Mouse (Mus musculus): ENCODE measurements around the gene Kif6.

Gene Kif6

GRCm38 (mm10) chr17:49736364-49736763, 121.4 kb downstream of the Kif6 start:
- DNase-seq (ENCODE audit: low spot score in 2 of 2): no peak

DNA sequence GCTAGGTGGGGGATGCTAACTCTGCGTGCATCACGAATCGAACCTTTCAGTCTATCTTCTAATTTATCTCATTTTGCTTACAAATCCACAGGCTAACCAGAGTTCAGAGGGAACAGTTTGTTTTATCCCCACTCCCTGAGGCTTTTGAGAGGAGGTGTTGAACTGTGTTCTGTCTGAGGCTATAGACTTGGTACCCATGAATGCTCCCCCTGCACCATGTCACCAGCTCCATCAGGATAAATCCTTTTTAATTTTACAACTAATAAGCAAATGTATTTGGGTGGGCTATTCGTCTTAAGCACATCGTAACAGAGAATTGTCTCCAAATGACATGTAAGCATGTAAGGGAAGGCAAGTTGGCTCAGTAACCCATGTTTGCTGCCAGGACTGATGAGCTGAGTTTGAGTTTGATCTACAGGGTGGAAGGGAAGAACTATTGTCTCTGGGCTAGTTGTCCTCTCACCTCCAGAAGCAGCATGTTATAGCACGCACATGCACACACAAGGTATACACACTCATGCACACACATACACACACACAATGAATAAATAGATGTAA, 122.4 kb downstream of the Kif6 start:
- no peak for DNase-seq (ENCODE audit: low spot score in 2 of 2)

DNA sequence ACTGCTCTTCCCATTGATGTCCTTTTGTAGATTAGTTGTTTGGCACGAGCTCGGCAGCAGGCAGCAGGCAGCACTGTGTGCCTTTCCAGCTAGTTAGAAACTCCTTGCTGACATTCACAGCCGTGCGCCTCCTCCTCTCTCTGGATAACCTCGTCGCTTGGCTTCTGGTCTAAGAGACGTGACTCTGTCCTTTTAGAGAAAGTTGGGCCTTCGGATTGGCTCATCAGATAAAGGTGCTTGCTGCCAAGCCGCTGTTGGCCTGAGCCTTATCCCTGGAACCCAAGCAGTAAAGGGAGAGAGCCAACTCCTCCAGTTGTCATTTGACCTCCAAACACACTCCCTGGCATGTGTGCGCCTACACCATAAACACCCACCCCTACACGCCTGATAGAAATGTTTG, 123.4 kb downstream of the Kif6 start:
- no peak for DNase-seq (ENCODE audit: low spot score in 2 of 2)

DNA sequence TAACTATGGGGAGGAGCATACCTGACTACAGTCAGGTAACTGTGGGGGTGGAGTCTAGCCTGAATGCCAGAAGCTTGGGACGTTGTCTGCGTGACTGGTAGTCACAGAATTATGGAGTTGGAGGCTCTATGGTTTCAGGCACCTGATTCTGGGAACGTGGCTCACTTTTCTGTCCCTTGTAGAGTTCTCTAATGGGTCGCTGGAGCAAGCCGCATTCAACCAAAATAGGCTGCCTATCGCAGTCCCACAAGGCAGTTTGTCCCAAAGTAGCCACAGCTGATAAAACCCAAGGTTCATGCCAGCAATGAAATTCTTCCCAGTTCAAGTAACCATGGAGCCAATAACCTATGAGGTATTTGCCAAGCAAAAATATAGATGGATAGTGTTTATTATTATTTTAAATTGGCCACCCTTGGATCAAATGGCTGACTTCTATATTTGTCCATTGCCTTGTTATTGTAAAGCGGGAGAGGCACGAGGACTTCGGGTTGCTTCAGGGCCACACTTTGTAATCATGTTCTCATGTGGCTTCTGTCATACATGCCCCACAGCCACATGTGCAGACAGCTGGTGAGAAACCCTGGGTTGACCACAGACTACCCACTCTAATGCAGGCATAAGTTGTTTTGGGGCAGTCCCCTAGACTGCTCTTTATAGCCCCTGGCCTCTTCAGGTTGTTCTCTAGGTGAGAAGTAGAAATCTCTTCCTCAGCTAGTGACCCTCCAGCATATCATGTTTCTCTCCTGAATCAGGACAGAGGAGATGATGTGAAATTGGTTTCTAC, 125.2 kb downstream of the Kif6 start:
- no peak for DNase-seq (ENCODE audit: low spot score in 2 of 2)

DNA sequence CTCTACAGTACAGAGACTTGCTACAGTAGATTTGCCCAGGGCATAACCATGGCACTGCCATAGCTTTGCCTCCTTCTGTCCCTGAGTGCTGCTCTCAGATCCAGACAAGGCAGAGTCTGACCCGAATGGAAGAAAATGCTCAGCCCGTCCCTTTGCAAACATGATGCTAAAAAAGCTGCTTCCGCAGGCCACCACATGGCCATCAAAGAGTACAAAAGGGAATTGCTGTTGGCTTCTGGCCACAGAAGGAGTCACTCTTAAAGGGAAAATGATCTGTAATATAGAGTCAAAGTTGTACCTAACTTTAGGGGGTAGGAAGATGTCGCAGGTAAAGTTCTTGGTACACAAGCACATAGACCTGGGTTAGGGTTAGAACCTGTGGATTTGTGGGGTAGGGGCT, 126.2 kb downstream of the Kif6 start:
- DNase-seq (ENCODE audit: low spot score in 2 of 2): no peak

GRCm38 (mm10) chr17:49741927-49742326, 127.0 kb downstream of the Kif6 start:
- no peak for DNase-seq (ENCODE audit: low spot score in 2 of 2)

DNA sequence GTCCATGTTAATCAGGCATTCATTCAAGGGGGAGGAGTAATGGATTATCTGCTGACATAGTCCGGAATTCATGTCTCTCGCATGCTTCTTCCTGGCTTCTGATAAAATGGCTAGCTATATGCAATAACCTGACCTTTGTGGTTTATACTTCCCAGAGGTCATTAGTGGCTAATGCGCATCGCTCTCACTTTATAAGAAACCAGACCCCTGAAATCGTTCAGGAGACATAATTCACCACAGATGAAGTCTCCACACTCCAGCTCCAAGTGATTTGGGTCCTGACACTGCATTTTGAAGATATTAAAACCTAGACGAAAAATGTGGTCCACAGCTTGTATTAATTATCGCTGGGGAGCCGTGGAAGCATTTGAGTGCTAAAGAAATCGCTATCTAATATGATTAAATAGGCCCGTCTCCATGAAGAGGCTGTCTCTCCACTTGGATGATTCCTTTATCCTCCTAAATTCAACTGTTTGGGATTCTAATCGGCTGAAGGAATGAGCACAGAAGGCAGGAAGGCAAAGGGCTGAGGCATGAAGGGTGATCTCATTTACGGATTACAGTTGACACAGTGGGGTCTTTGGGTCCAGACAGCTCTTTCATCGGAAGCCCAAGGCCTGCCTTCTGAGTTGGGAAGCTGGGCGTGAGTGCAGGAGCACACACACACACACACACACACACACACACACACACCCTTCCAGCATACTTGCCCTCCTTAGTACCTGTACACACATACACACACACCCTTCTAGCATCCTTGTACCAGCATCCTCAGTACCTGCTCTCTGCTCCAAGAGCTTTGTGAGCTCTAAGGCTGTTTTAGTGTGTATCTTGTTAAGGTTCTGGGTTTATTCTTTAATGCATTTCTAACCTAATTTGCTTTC, 128.9 kb downstream of the Kif6 start:
- no peak for DNase-seq (ENCODE audit: low spot score in 2 of 2)

DNA sequence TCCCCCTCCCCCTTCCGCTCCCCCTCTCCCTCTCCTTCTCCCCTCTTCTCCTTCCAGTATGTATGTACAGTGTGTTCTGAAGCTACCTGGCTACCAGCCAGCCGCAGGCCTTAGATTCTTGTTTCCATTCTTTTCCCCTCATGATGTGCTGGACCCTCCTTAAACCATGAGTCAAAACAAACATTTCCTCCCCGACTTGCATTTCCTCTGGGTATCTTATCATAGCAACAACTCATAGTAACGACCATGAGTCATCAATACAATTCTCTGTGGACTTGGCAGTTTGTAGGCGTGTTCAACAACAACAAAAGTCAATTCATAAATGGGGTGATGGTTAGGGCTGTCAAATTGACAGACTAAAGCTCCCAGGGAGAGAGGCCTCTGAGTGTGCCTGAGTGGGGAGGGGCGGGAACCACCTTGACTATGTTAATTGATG, 136.0 kb downstream of the Kif6 start:
- DNase-seq (ENCODE audit: low spot score in 2 of 2): no peak

GRCm38 (mm10) chr17:49753874-49754273, 138.9 kb downstream of the Kif6 start:
- no peak for DNase-seq (ENCODE audit: low spot score in 2 of 2)

GRCm38 (mm10) chr17:49756862-49757261, 141.9 kb downstream of the Kif6 start:
- DNase-seq (ENCODE audit: low spot score in 2 of 2): no peak

DNA sequence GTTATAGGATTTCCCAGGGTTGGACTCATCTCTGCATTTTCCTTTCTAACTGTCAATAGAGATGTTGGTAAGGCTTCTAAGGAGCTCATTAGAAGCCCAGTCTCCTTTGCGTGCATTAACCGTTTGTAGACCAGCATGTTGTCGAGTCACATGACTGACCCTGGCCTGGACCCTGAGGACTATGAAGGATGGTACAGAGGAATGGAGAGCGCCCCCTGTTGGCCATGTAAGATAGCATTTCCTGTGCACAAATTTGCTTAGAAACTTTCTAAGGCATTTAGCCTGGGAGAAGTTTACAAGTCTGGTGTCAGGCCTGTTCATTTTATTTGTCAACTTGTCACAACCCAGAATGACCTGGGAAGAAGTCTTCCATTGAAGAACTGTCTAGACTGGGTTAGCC, 144.1 kb downstream of the Kif6 start:
- no peak for DNase-seq (ENCODE audit: low spot score in 2 of 2)

DNA sequence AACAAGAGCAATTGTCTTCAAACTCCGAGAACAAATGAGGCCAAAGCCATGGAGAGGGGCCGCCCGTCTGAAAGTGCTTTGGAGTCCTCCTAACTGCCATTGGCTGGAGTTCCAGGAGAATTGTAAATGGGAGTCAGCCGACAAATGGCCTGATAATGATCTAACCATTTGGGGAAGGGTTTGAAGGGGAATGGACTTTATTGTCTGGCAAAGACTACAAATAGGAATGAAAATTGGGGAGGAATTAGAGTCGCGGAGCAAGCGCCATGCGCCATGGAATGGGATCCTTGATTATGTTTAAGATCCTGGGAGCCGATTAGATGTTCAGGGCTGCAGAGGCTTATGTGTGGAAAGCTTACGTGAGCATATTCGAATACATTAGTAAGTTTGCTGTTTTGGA, 146.3 kb downstream of the Kif6 start:
- no peak for DNase-seq (ENCODE audit: low spot score in 2 of 2)

DNA sequence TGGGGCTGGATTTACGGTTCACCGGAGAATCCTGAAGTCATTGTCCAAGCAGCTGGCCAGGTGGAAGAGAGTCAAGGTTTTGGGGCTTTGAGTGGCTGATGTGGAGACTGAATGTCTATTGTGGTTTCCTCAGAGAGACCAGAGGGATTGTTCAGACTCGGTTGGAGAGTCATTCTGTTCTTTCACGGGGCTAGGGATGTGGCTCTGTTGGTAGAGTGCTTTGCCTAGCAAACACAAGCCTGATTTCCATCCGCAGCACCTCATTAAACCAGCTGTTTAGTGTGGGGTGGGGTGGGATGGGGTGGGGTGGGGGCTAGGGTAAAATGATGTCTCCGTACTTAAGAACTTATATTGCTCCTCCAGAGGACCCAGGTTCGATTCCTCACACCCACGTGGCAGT, 146.9 kb downstream of the Kif6 start:
- DNase-seq (ENCODE audit: low spot score in 2 of 2): no peak

- DNase-seq (ENCODE audit: low spot score in 2 of 2): no peak
Observed at GRCm38 (mm10) chr17:49764963-49765362, 150.0 kb downstream of the Kif6 start.

- no peak for DNase-seq (ENCODE audit: low spot score in 2 of 2)
Observed at GRCm38 (mm10) chr17:49767717-49768370, 152.9 kb downstream of the Kif6 start.

- no peak for DNase-seq (ENCODE audit: low spot score in 2 of 2)
Observed at GRCm38 (mm10) chr17:49771703-49772315, 156.9 kb downstream of the Kif6 start.

DNA sequence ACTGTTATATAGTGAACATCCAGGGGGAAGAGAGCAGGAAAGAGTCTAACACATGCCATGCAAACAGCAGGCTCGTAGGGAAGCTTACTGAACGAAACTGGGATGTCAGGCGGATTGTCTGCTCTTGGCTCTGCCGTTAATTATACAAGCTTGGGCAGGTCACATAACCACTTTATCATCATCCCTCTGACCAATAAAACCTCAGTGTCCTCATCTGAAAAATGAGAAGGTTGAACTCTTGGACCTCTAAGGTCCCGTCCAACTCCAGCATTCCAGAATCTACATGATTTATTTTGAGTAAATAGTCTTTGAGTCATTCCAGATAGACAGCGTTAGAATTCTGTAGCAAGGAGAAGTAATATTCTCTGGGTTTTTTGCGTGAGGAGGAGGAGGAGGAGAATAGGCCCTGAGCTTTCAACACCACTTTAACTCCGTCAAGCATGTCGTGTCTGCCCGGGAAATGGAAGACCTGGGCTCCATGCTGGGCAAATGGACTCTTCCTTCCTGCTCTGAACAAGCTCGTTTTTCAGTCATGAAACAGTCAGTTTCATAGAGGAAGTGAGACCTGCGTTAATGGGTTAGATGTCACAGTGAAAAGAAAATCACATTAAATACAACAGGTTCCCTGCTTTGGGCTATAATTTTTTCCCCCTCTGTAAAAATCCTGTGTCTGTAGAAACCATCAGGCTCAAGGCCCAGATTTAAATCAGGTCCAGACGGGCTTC, 162.3 kb downstream of the Kif6 start:
- no peak for DNase-seq (ENCODE audit: low spot score in 2 of 2)

GRCm38 (mm10) chr17:49779066-49779465, 164.1 kb downstream of the Kif6 start:
- DNase-seq (ENCODE audit: low spot score in 2 of 2): no peak

DNA sequence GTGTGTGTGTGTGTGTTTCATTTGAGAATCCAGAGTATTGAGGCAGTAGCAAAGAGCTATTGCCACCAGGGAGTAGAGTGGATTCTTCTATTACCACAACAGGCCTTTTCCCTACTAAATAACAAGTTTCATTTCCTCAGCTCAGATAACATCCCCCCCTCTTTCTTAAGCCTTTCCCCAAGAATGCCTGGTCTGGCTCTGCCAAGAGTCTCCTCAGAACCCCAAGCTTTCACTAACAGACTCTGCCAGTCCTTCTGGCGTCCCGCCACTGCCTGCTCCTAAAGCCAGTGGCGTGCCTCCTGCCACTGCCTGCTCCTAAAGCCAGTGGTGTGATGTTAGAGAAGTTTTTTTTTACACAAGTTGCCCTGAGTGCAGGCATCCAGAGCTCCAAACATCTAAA, 164.6 kb downstream of the Kif6 start:
- DNase-seq (ENCODE audit: low spot score in 2 of 2): peak; percentile 71 to 77

GRCm38 (mm10) chr17:49785851-49786250, 170.9 kb downstream of the Kif6 start:
- no peak for DNase-seq (ENCODE audit: low spot score in 2 of 2)

GRCm38 (mm10) chr17:49787351-49787750, 172.4 kb downstream of the Kif6 start:
- DNase-seq (ENCODE audit: low spot score in 2 of 2): no peak

All from right cerebral cortex, postnatal 10 days (tissue).